10 mouse cellular contexts compared by ENCODE assay signal in the genomic region with DNA sequence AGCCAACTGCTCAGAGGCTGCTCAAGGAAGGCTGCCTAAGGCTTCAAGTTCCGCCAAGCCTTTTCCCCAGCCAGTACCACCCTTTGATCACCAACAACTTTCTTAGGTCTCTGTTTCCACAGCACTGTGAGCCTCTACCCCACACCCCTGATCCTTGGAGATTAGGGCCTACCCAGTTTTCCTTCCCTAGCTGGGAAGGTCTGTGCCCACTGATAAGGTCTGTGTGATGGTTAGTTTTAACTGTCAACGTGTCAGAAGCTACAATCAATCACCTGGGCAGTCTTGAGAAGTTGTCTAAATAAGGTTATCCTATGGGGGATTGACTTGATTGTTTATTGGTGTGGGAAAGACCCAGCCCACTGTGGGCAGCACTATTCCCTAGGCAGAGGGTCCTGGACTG. TPM values are rescaled to one million over a fixed set of nuclear protein-coding genes. Genes with fewer than 3 reads are reported as not detected.
DNase-seq lines count a peak whose midpoint lies in the region; ATAC-seq lines count a peak whose summit lies in the region.
"Had no signal": no experiment of that assay in that cellular context is flagged by ENCODE, and none has a peak within 500 bp of the region (broad histone marks: within the 10 kb centered on the region; RNA-seq: fewer than 3 reads in every experiment).

No protein-coding gene starts in this region.

- ATAC-seq in heart, embryonic 12.5 days (ENCODE audit: insufficient number of reproducible peaks, low FRiP score), result peak; percentile 52; the same call in 1 of the 2 replicates
- no peak for ATAC-seq in embryonic facial prominence, embryonic 11.5 days (replicated peaks; ENCODE audit: insufficient number of reproducible peaks, low FRiP score, low TSS enrichment, low read depth)
- ATAC-seq in CD4-positive, CD25-positive, alpha-beta regulatory T cell, adult 4 months, result no peak

- H3K9ac ChIP-seq in heart, embryonic 12.5 days, result no peak overlapping the region
- no peak overlapping the region for H3K9ac ChIP-seq in embryonic facial prominence, embryonic 11.5 days (replicated peaks; ENCODE audit: low read length)

- H3K27ac ChIP-seq in heart, embryonic 12.5 days (ENCODE audit: poor library complexity, severe bottlenecking), result peak overlapping the region; percentile 72
- peak overlapping the region; percentile 28; the same call in 1 of the 2 replicates for H3K27ac ChIP-seq in embryonic facial prominence, embryonic 11.5 days (replicated peaks; ENCODE audit: low read depth, low read length)

- H3K36me3 ChIP-seq in heart, embryonic 12.5 days, result peaks cover 15% of the 10 kb centered on the region
- no peaks in the 10 kb centered on the region for H3K36me3 ChIP-seq in embryonic facial prominence, embryonic 11.5 days (replicated peaks; ENCODE audit: control insufficient read depth, insufficient read depth, low read depth, low read length)

- H3K4me1 ChIP-seq in heart, embryonic 12.5 days (replicated peaks), result peaks cover 68% of the 10 kb centered on the region
- no peaks in the 10 kb centered on the region for H3K4me1 ChIP-seq in embryonic facial prominence, embryonic 11.5 days (ENCODE audit: control insufficient read depth, insufficient read depth, low read length)

- no peaks in the 10 kb centered on the region for H3K27me3 ChIP-seq in heart, embryonic 12.5 days (replicated peaks)
- no peaks in the 10 kb centered on the region for H3K27me3 ChIP-seq in embryonic facial prominence, embryonic 11.5 days (ENCODE audit: control insufficient read depth, insufficient read depth, low read length)

- H3K9me3 ChIP-seq in heart, embryonic 12.5 days (replicated peaks), result no peaks in the 10 kb centered on the region
- no peaks in the 10 kb centered on the region for H3K9me3 ChIP-seq in embryonic facial prominence, embryonic 11.5 days (replicated peaks; ENCODE audit: control insufficient read depth, low read length)

- 40% methylated on average over 2 of the region's 2 CpGs for WGBS in heart, embryonic 12.5 days
- 91% methylated on average over 2 of the region's 2 CpGs for WGBS in embryonic facial prominence, embryonic 11.5 days

- DNase-seq in heart, postnatal 36 days, result no peak
- peak; percentile 70 for DNase-seq in 416B (ENCODE audit: low read depth)
- no peak for DNase-seq in embryonic facial prominence, embryonic 11.5 days (ENCODE audit: low spot score)
- DNase-seq in liver, result peak; percentile 82
- no peak for DNase-seq in urinary bladder, adult 18-20 months (ENCODE audit: low spot score in 2 of 2)
- no peak for DNase-seq in right cerebral cortex, postnatal 14 days
- DNase-seq: B cell, adult 2 months; cerebellum, adult 11 months had no signal

- intact Hi-C loops in heart, postnatal 36 days (cut with DNase I), result no loop called here

- peak overlapping the region; percentile 32 for H3K4me2 ChIP-seq in heart, embryonic 12.5 days
- H3K4me2 ChIP-seq in embryonic facial prominence, embryonic 11.5 days (ENCODE audit: low read depth, low read length), result no peak overlapping the region

- H3K4me3 ChIP-seq in heart, embryonic 12.5 days, result no peak overlapping the region
- H3K4me3 ChIP-seq in embryonic facial prominence, embryonic 11.5 days (ENCODE audit: low read depth, low read length), result no peak overlapping the region

RNA-seq across cellular contexts. Expression of a gene that starts 13.3 kb away (rescaled TPM):
- polyA plus RNA-seq in heart, embryonic 12.5 days (2016; fragmentation: Nextera tagmentation; extraction: Ambion mirVana), result 25.5 and 27.8 TPM in 2 replicates
- 10 to 100 TPM; 18.8 to 21.6 TPM for total RNA-seq in heart, postnatal 36 days (2021)
- polyA plus RNA-seq in embryonic facial prominence, embryonic 11.5 days (2014; fragmentation: Nextera tagmentation; extraction: Ambion mirVana), result 3.4 and 5.9 TPM in 2 replicates
- 10 to 100 TPM; 15.3 to 22.7 TPM for polyA plus RNA-seq in CD4-positive, CD25-positive, alpha-beta regulatory T cell, adult 4 months (2017; shearing (Covaris generic))

RNA-seq across cellular contexts. Expression of a gene that starts 30.0 kb away (rescaled TPM):
- 36.9 and 38.9 TPM in 2 replicates for polyA plus RNA-seq in heart, embryonic 12.5 days (2016; fragmentation: Nextera tagmentation; extraction: Ambion mirVana)
- 1 to 10 TPM; 2.4 to 2.5 TPM for total RNA-seq in heart, postnatal 36 days (2021)
- polyA plus RNA-seq in embryonic facial prominence, embryonic 11.5 days (2014; fragmentation: Nextera tagmentation; extraction: Ambion mirVana), result 31.6 and 32.1 TPM in 2 replicates
- polyA plus RNA-seq in CD4-positive, CD25-positive, alpha-beta regulatory T cell, adult 4 months (2017; shearing (Covaris generic)), result 10 to 100 TPM in 1 of 2 experiments, 1 to 10 TPM in 1; 8.2 to 12.6 TPM

RNA-seq across cellular contexts. Expression of a gene that starts 38.9 kb away (rescaled TPM):
- polyA plus RNA-seq in heart, embryonic 12.5 days (2016; fragmentation: Nextera tagmentation; extraction: Ambion mirVana), result 209 and 232 TPM in 2 replicates
- 10 to 100 TPM; 29.8 to 38.9 TPM for total RNA-seq in heart, postnatal 36 days (2021)
- polyA plus RNA-seq in embryonic facial prominence, embryonic 11.5 days (2014; fragmentation: Nextera tagmentation; extraction: Ambion mirVana), result 246 and 268 TPM in 2 replicates
- polyA plus RNA-seq in CD4-positive, CD25-positive, alpha-beta regulatory T cell, adult 4 months (2017; shearing (Covaris generic)), result 100 to 1,000 TPM; 146 to 207 TPM

Comparison
In these comparisons a context has a peak if more than half of its experiments do, and no peak if none do; other contexts are left out.
1. DNase-seq: peak in 416B (single experiment) and liver (single experiment); none in heart, postnatal 36 days (0 of 2), embryonic facial prominence, embryonic 11.5 days (single experiment), urinary bladder, adult 18-20 months (0 of 2) and right cerebral cortex, postnatal 14 days (single experiment).